Mouse (Mus musculus) left cerebral cortex, adult 9 months (tissue): ENCODE measurements around the gene Zfp184.

Experiments used
- DNase-seq, 2 experiments: peaks; one replicate each; pipeline ENCODE4 v3.0.0; 2022; ENCODE audit warnings: low spot score in 2 of 2

Gene Zfp184

DNA sequence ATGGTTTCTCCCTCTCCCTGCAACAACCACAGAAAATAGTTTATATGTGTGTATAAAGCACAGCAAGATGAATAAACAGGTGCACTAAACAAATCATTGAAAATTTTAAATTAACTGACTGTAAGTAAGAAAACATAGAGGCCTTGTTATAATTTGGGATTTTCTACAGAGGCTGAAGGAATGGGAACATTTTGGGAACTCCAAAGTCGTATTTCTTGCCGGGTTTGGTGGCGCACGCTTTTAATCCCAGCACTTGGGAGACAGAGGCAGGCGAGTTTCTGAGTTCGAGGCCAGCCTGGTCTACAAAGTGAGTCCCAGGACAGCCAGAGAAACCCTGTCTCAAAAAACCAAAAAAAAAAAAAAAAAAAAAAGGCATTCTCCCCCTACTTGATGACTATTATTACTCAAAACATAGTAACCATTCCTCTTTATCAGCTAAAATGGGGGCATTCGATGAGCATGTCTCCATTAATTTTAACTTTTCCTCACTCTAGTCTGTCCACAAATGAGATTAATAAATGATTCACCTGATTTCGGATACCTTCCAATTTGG lies 24.1 kb upstream of the Zfp184 start:
- no peak for DNase-seq

DNA sequence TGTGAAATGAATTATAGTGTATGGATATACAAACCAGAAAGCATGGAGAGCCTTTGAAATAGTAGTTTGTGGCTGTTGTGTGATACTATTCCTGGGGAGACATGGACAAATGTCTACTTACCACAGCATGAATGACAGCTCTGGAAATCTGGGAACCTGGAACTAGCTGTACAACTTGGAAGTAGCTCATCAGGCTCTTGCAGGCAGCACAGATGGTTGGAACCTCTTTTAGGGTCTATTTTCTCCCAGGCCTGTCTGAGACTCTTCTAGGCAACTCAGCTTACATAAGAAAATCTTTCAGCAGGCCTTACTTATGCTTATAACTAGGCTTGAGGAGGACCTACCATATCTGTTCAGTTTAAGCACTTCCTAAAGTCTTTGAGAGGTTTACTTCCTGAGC lies 21.5 kb upstream of the Zfp184 start:
- no peak for DNase-seq

DNA sequence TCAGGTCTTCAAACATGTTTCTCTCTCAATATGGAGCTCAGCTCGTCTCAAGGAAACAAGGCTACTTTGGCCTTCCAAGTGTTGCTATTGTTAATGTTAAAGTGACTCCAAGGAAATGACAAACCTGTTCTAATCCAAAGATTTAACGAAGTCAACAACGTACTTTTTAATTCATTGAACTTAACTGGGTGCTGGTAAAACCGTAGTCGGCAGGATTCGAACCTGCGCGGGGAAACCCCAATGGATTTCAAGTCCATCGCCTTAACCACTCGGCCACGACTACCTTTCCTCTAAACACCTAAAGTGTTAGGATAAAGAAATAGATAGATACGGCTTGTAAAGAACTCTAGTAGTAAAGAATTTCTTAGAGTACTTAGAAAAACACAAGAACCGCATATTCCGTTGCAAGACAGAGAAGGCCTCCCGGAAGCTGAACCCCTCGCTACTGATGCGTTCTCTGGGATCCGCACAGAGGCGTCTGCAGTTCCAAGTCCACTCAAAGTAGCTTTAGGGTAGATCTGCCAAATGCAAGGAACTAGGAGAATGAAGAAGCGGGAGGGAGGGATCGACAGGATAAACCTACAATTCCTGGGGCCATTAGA lies 20.1 kb upstream of the Zfp184 start:
- DNase-seq: no peak

DNA sequence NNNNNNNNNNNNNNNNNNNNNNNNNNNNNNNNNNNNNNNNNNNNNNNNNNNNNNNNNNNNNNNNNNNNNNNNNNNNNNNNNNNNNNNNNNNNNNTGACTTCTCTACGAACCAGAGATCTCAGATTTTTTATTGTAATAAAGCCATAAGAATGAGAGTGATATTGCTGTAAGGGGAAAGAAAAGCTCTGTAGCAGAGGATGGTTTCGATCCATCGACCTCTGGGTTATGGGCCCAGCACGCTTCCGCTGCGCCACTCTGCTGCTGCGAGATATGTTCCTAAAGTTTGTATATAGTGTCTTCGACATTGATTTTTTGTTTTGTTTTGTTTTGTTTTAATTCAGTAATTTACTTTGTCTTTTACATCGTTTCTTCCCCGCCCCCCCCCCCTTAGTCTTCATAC lies 13.9 kb upstream of the Zfp184 start:
- DNase-seq: no peak

DNA sequence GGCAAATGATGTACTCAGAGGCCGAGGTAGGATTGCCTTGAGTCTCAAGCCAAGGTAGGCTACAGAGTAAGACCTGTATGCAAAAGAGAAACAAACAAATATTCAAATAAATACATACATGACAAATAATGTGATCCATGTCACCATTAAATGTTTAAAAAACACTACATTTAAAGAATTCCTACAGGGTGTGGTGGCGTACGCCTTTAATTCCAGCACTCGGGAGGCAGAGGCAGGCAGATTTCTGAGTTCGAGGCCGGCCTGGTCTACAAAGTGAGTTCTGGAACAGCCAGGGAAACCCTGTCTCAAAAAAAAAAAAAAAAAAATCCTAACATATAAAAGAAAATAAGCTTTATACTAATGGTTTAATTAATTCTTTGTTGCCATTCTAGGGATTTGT lies 13.2 kb upstream of the Zfp184 start:
- no peak for DNase-seq

DNA sequence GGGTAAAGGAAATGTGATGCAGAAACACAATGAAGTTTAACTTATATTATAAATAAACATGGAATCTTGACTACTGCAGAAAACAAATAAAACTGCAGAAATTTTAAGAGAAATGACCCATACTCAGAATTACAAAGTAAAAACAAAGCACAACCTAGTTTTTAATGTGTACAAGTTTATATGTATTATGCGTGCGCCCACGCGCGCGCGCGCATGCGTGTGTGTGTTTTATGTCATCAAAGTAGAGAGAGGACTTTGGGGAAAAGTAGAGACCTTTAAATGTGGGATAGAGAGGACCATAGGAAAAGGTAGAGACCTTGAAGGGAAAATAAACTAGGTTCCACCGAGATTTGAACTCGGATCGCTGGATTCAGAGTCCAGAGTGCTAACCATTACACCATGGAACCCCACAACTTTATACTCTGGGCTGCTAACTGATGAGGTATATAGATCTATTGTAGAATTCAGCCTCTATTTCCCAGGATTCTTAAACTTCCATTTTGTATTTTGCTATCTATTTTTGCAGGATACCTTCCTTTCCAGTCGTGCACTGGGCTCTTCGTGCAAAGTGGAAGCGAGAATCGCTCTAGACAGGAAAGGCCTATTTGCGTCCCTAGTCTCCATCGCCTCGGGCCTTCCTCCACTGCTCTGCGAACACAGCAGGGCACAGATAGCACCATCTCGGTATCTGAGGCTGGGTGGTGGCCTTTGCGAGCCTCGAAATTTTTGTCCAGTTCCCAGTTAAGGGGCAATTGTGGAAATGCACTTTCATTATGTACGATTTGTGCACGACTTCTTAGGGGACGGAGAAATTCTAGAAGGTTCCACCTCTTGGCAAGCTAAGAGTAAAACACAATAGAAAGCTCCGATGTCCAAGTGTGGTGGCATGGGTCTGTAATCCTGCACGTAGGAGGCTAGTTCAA lies 11.0 kb upstream of the Zfp184 start:
- DNase-seq: peak in 1 of 2 experiments; percentile 37

DNA sequence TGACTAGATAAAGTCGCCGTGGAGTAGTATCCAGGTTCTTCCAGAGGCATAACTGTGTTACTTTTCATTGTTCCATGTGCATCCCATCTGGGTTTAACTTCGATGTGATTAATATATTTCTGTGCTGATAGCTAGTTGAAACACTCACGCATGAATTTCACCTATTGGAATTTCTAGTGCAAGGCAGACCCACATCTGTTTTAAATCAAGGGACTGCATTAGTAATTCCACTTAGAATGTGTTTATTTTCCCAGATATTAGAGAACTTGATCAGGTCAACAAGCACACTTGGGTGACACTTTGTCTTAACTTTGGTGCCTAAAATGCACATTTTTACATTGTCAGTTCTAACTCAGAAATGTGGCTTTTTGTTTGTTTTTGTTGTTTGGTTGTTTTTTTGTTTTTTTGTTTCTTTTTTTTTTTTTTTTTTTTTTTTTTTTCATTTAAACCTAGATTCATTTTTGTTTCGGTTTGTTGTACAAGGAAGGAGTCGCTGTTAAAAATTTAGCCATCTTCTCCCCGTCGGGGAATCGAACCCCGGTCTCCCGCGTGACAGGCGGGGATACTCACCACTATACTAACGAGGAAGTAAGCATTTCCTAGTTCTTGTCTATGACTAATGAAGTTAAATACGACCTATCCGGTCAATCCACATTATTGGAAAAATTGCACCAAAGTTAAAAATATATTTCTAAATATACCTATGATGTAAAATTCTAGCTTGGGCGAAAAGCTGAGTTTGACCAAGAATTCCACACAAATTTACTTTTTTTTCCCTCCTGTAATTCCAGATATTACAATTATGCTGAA lies 9.7 kb upstream of the Zfp184 start:
- peak in 1 of 2 experiments; percentile 44 for DNase-seq

DNA sequence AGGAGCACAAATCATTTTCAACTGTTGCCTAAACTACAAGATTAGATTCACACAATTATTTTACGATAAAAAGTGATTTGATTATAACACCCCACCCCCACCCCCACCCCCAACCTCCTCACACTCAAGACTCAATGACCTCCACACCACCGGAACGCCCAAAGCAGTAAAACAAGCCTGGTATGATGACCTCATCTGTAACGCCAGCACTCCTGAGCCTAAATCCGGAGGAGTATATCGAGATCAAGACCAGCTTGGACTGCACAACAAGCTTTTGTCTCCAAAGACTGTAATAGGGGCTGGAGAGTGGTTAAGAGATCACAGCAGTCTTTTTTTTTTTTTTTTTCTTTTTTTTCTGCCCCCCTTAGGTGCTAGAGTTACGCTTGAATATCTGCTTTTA lies 9.1 kb upstream of the Zfp184 start:
- no peak for DNase-seq

DNA sequence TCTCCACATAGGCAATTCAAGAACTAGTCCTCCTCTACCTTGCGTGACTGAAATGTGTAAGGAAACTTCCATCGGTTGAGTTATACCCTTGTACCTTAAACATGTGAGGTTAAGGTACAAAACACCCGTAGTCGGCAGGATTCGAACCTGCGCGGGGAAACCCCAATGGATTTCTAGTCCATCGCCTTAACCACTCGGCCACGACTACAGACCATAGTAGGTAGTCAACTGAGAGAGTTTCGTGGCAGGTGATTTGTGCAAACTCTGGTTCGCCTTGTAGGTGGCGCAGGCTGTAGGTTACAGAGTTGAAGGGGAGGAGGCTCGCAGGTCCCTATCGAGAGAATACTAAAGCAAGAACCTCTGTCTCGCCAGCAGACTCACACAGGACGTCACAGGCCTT lies 7.9 kb upstream of the Zfp184 start:
- peak in 1 of 2 experiments; percentile 32 for DNase-seq

DNA sequence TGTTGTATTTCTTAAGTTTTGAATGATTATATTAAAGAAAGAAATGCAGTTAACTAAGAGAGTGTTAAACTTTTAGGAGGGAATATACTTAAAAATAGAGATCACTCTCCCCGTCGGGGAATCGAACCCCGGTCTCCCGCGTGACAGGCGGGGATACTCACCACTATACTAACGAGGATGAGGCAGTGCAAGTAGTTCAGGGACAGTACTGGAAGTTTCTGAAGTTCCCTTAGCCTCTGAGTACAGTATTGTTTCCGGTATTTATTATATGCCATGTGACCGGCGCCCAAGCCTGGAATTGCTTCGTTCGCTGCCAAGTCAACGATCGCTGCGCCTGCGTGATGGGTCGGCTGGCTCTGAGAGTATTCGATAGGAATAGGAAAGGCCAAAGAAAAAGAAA lies 4.7 kb upstream of the Zfp184 start:
- DNase-seq: peak; percentile 73 to 94

DNA sequence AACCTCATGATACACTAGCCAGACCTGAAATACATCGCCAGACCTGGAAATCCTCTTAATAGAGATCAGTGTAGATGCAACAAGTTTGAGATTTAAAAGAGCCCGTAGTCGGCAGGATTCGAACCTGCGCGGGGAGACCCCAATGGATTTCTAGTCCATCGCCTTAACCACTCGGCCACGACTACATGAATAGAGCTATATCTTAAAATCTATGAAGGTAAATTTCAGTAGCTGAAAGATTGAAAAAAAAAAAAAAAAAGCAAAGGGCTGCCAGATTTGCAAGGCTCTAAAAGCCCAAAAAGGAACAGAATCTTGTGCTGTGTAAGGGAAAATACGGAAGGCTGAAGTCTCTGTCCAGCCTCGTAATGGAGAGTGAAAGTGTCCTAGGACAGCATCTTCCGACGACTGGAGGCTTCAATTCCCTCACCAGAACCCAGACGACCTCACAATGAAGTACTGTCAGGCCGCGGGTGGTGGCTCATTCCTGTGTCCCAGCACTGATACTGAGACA lies 4.0 kb upstream of the Zfp184 start:
- peak; percentile 44 to 92 for DNase-seq

DNA sequence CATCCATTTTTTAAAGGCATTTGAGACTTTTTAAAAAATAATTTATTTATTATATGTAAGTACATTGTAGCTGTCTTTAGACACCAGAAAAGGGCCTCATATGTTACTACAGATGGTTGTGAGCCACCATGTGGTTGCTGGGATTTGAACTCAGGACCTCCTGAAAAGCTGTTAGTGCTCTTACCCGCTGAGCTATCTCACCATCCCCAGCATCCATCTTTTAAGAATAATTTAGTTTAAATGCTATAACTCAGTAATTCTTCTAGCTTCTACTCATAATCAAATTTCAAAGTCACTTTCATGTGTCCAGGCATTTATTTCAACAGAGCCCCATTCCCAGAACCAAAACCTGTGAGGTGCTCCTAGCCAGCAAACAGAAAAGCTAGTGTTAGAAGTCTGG lies 1.2 kb upstream of the Zfp184 start:
- DNase-seq: no peak

DNA sequence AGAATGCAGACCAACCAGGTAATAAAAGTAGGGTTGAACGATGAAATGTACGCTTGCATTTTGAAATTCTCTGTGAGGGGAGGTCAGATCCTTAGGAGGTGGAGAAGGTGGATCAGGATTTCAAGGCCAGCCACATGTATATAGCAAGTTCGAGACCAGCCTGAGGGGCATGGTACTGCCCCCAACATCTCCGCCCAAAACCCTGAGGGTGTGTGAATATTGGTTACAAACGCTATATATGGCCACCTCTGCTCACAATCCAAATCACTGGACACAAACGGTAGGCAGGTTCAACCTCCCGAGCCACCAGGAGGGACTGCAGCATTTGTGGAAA lies 335 bp upstream of the Zfp184 start:
- no peak for DNase-seq

DNA sequence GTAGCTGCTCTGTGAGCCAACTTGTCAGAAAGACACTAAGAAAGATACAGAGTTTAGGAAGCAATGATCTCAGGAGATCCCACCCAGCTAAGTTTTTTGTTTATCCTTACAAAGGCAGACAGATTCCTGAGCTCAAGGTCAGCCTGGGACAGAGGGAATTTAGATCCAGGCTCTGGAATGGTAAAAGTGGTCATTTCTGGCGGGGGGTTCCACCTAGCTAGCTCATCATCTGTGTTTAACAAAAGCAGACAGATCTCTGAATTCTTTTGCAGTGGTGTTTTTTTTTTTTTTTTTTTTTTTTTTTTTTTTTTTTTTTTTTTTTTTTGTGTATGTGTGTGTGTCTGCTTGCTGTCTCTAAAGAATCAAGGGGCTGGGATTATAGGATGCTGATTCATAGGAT lies 24.4 kb downstream of the Zfp184 start:
- no peak for DNase-seq

DNA sequence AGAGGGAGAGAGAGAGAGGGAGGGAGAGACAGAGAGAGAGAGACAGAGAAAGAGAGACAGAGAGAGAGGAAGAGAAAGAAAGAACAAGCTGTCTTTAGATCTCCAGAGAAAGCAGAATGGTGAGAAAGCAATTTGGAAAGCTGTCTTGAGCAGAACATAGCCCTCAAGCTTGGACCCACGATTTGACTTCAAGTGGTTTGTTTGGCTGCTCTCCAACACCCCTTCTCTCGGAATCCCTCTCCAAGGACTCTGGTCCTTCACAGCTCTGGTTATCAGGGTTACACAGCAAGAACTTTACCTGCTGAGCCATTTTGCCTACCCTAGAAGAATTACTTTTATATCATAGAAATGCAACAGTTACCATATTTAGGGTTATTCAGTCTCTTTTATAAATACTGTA lies 24.9 kb downstream of the Zfp184 start:
- no peak for DNase-seq

DNA sequence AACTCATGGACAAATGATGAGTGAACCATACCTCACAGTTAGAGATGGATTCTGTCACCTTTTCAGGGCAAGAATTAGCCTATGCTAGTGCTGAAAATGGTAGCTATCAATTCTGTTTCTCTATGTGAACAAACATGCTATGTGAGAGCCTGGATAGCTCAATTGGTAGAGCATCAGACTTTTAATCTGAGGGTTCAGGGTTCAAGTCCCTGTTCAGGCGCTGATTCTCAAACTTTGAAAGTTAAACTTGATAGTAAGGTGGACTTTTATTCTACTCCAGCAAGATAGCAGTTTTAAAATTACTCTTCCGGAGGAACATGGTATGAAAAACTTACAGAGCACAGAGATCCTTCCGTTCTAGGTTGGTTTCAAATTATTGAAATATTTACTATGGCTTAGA lies 26.7 kb downstream of the Zfp184 start:
- no peak for DNase-seq

DNA sequence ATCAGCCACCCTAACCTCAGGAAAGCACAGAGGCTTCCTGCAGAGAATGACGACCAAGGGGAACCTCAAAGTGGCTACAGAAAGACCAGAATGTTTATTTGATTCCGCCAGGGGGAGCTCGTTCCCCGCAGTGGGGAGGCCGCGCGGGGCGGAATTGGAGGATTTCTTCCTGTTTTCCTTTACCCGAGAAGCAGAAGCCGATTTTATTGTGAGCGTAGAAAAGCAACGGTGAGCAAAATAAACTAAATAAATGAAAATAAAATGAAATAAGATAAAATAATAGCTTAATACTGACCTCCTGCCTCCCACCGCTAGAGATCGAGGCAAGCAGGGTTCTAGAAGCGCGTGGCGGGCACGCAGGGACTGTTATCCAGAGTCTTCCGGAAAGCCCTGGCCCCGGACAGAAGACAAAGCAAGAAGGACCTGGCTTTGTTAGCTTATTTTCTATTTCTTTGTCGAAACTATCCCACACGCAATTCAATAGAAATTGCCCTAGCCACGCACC lies 29.4 kb downstream of the Zfp184 start:
- DNase-seq: peak; percentile 57 to 90

DNA sequence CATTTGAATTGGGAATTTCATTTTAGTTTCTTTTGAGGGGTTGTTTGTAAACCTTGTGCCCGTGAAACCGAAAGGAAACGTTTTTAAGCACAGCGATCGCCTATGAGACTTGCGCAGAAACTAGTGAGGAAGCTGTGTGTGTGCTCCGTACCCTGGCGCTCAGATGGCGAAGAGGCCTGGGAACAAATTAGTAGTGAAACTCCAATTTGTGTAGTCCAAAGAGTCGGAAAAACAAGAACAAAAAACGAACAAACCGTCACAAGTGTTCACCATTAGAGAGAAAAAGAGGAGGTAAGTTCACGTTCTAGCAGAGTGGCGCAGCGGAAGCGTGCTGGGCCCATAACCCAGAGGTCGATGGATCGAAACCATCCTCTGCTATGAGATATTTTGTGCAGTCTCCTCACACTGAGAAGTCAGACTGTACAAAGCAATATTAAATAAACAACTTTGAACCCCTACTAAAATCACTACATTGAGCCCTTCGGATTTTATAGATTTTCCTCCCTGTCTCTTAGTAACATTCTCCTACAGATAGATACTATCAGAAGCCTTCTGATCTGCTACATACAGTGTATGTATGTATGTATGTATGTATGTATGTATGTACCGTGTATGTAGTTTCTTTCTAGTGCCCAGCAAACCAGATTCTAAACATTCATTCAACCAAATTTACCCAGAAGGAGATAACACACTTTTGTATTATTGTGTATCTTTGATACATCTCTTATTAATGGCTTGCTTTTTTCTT lies 30.0 kb downstream of the Zfp184 start:
- DNase-seq: peak; percentile 8 to 76

DNA sequence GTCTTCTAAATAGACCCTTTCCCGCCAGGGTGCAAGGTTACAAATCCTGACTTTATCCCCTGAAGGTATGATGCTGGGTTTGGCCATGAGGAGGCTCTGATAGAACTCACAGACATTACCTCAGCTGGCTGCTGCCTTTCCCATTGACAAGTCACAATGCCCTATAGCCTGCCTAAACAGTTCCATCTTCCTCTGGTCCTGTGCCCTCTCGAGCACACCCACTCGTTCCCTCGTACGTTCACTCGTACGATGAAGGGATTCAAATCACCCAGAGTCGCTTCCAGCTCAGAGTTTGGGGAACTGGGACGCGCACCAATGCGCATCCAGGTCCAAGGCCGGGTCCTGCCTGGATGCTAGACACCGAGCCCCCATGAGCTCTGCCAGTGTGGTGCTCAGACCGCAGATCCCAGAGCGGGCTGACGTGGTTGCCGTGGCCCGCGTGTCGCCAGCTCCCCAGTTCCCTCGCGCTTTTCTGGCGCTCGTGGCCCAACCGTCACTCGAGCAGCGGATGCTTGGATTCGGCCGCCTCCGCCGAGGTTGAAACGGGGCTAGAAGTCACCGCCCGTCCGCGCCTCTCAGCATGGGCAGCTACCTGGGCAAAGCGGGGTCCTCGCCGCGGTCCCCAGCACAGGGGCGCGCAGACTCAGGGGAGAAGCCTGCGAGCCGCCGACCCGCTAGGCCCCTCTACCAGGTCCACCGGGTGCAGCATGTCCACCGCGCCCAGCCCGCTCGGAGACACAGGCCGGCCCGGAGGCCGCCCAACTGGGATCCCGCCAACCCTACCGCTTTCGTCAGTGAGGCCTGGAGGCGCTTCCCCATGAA lies 36.3 kb downstream of the Zfp184 start, which contains the start of gene Pom121l2:
TSS of gene Pom121l2 (plus strand) at position 214 of the 822 bp plus-strand sequence.
- no peak for DNase-seq

DNA sequence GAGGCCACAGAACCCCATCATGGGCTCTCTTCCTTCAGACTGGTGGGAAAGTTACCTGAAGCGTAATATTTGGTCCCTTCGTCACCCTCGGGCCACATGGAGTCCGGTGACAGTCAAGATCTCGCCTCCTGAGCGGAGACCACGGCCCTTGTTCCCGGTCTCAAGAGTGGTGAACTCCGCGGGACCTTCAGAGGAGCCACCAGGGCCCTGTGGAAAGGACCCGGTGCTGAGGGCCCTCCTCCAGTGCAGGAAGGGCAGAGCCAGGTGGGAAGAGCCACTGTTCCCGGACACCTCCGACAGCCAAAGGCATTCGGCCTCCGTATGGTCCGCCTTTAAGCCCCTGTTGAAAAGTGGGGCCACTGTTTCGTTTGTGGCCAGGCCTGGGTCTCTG lies 36.9 kb downstream of the Zfp184 start:
- no peak for DNase-seq
